Mouse (Mus musculus) limb, embryonic 15.5 days (tissue): Measurements from ENCODE around the gene Adora2b. TPM values are rescaled to one million over a fixed set of nuclear protein-coding genes. Genes with fewer than 3 reads are reported as not detected.

Experiments used
- ATAC-seq: fragments of 200-750 bp; cut with Nextera tagmentation; 2 replicates; pipeline ENCODE4 v1.8.0; 2017; ENCODE audit warnings: low read depth, moderate TSS enrichment; ENCODE audit not compliant: insufficient number of reproducible peaks, low FRiP score, low TSS enrichment
- H3K27ac ChIP-seq: fragments of 300-500 bp; sonication (generic); 2 replicates; pipeline ENCODE4 v1.5.1; 2015; ENCODE audit warnings: moderate library complexity, mild to moderate bottlenecking, inconsistent platforms
- H3K27me3 ChIP-seq: fragments of 300-500 bp; sonication (generic); 2 replicates; pipeline ENCODE4 v1.6.1; 2015; ENCODE audit warnings: inconsistent platforms
- H3K36me3 ChIP-seq: fragments of 300-500 bp; sonication (generic); 2 replicates; pipeline ENCODE4 v1.6.1; 2015; ENCODE audit warnings: inconsistent platforms
- H3K4me1 ChIP-seq: fragments of 300-500 bp; sonication (generic); 2 replicates; pipeline ENCODE4 v1.6.1; 2015; ENCODE audit warnings: inconsistent platforms
- H3K4me2 ChIP-seq: fragments of 300-500 bp; sonication (generic); 2 replicates; pipeline ENCODE4 v1.6.1; 2015; ENCODE audit warnings: mild to moderate bottlenecking, inconsistent platforms
- H3K4me3 ChIP-seq: fragments of 300-500 bp; sonication (generic); 2 replicates; pipeline ENCODE4 v1.5.1; 2015; ENCODE audit warnings: mild to moderate bottlenecking, inconsistent platforms
- H3K9ac ChIP-seq: fragments of 300-500 bp; sonication (generic); 2 replicates; pipeline ENCODE4 v1.6.1; 2015; ENCODE audit warnings: inconsistent platforms
- H3K9me3 ChIP-seq: fragments of 300-500 bp; sonication (generic); 2 replicates; pipeline ENCODE4 v1.6.1; 2016; ENCODE audit warnings: inconsistent platforms
- WGBS: fragments of 180-500 bp; shearing (Covaris S2); methylation state at CpG from one replicate; pipeline ENCODE4 v1.1.7; 2015; 5-methylcytosine and 5-hydroxymethylcytosine counted together
- polyA plus RNA-seq: library from polyadenylated mRNA; unstranded; fragments of >200 nt; fragmentation: Nextera tagmentation; extraction: Ambion mirVana; gene quantifications from 2 replicates; pipeline ENCODE4 v1.2.1, GENCODE M21; 2015

The Adora2b gene
- polyA plus RNA-seq, 1 experiment from 2014 or later, result 13.9 TPM

DNA sequence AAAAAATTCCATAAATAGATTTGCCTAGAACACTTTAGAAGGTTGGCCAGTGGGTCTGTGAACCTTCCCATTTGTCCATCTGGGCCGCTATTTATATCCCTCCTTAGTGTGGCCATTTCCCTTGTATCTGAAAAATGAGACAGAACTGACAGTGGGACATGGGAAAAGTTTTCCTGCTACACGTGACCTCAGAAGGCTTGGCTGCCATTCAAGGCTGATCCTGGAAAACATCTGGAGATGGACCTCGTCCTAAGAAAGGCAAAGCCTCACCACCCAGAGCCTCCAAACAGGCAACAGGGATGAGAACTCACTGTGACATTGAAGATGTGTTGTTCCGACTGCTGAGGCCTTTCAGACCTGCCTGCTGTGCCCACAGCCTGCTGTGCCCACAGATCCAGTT lies 24.0 kb upstream of the Adora2b start:
- no peak overlapping the region for H3K9ac ChIP-seq
- 49% methylated on average over 4 of the region's 4 CpGs for WGBS
- peaks cover 6% of the 10 kb centered on the region for H3K4me1 ChIP-seq
- ATAC-seq, result no peak
- no peak overlapping the region for H3K4me2 ChIP-seq
- no peak overlapping the region for H3K27ac ChIP-seq
- no peak overlapping the region for H3K4me3 ChIP-seq
- H3K36me3 ChIP-seq, result no peaks in the 10 kb centered on the region
- no peaks in the 10 kb centered on the region for H3K27me3 ChIP-seq
- no peaks in the 10 kb centered on the region for H3K9me3 ChIP-seq

DNA sequence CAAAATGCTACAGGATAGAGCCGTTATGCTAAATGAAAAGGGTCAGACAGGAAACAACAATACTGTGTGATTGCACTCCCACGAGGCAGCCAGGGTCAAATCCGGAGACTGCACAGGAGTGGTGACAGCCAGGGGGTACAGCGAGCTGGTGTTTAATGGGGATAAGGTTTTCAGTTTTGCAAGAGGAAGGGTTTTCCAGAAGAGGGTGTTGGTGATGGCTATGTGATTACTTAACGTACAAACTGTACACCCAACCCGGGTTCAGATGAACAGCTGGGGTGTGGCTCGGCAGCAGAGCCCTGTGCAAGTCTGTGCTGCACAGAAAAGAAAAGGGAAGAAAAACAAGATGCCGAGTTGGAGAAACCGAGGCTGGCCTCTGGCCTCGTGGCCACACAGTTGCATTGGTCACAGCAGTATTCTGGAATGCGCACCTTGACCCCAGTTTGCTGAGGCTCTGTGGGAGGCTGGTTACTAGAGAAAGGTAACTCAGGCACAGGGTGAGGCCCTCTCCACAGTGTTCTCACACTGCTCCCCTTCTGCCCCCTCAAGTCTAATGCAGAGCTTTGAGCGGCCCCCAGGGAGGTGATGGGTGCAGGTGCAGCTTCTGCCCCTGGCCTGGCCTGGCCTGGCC lies 8.0 kb upstream of the Adora2b start:
- WGBS, result 69% methylated on average over 12 of the region's 12 CpGs
- no peaks in the 10 kb centered on the region; the same call in 1 of the 2 replicates for H3K27me3 ChIP-seq

DNA sequence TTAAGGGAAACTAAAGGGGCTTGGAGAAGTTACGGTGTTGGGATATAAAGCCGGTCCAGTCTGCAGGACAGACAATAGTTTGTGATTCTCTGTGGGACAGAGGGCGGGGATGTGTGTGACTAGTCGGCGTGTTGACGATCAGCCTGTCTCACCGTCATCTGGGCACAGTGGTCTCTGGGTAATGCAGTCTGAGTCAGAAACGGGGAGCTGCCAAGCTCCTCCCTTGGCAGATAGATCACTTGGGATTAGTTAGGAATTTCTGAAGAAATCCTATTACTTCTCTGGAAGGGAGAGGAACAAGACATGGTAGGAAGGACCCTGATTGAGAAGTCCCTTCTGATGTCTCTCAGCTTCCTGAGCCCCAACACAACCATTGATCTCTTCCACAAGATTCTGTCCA lies 4.9 kb upstream of the Adora2b start:
- 74% methylated on average over 8 of the region's 8 CpGs for WGBS
- no peak for ATAC-seq

More for the DNA sequence above, 8.0 kb upstream of the Adora2b start:
- H3K9me3 ChIP-seq, result no peaks in the 10 kb centered on the region
- no peak overlapping the region for H3K4me3 ChIP-seq
- 0 out of 2 replicates have a peak, but pooled peaks cover 2% of the 10 kb centered on the region for H3K4me1 ChIP-seq
- no peak for ATAC-seq
- H3K27ac ChIP-seq, result no peak overlapping the region
- H3K4me2 ChIP-seq, result no peak overlapping the region
- no peaks in the 10 kb centered on the region for H3K36me3 ChIP-seq
- H3K9ac ChIP-seq, result no peak overlapping the region

DNA sequence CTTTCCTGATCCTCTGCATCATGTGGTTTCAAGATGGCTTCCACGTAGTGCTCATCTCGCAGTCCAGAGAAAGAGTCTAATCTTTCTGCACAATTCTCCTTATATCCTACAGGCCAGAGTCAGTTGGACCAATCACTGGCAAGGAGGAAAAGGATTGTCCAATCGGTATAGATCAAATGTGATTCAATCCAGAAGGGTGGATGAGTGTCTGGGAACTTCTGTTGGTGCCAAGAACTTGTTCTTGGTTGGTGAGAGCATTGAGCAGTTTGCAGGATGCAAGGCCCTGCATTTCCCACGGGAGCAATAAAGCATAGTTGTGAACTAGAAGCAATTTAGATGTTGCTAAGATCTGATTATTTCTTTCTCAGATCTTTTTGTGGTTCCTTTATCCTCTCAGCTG lies 4.3 kb upstream of the Adora2b start:
- no peak for ATAC-seq
- Histone ChIP-seq H3K27me3 (peaks cover 11% of the 10 kb centered on the region; the same call in 1 of the 2 replicates), H3K9ac (no peak overlapping the region), H3K4me1 (peaks cover 15% of the 10 kb centered on the region), H3K36me3 (no peaks in the 10 kb centered on the region), H3K9me3 (no peaks in the 10 kb centered on the region), H3K27ac (no peak overlapping the region), H3K4me2 (no peak overlapping the region), H3K4me3 (no peak overlapping the region)
- 84% methylated on average over 4 of the region's 4 CpGs for WGBS

More for the DNA sequence above, 4.9 kb upstream of the Adora2b start:
- H3K4me2 ChIP-seq, result no peak overlapping the region
- no peaks in the 10 kb centered on the region for H3K9me3 ChIP-seq
- no peaks in the 10 kb centered on the region for H3K36me3 ChIP-seq
- no peak overlapping the region for H3K27ac ChIP-seq
- peaks cover 9% of the 10 kb centered on the region; the same call in 1 of the 2 replicates for H3K4me1 ChIP-seq
- peaks cover 8% of the 10 kb centered on the region; the same call in 1 of the 2 replicates for H3K27me3 ChIP-seq
- H3K9ac ChIP-seq, result no peak overlapping the region
- H3K4me3 ChIP-seq, result no peak overlapping the region

DNA sequence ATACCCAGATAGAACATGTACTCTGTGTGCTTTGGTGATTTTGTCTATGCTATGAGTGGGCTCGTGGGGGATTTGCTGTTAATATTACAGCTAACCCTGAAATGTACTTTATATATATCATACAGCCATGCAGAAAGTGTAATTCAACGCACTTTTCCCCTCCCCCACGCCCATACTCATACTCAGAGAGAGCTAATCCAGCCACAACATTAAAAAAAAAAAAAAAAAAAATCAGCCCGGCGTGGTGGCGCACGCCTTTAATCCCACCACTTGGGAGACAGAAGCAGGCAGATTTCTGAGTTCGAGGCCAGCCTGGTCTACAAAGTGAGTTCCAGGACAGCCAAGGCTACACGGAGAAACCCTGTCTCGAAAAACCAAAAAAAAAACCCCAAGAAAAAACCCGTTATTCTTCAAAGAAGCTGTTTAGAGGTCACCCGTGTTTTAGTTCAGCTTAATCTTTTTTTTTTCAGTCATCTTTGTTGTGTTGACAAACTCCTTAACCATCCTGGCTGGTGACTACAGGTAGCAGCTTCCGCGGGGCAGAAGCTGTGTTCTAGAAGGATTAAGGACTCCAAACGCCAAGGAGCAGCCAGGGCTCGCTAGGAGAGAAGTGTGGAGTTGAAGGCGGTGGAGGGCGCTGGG lies 904 bp upstream of the Adora2b start:
- 0 out of 2 replicates have a peak, but pooled peaks cover 11% of the 10 kb centered on the region for H3K27me3 ChIP-seq
- 37% methylated on average over 18 of the region's 18 CpGs for whole genome bisulfite sequencing
- H3K4me1 ChIP-seq, result peaks cover 45% of the 10 kb centered on the region
- peak overlapping the region; percentile 60; the same call in 1 of the 2 replicates for H3K9ac ChIP-seq
- H3K9me3 ChIP-seq, result no peaks in the 10 kb centered on the region
- ATAC-seq, result no peak
- H3K4me2 ChIP-seq, result peak overlapping the region; percentile 99
- H3K4me3 ChIP-seq, result peak overlapping the region; percentile 67
- H3K36me3 ChIP-seq, result no peaks in the 10 kb centered on the region
- H3K27ac ChIP-seq, result no peak overlapping the region

DNA sequence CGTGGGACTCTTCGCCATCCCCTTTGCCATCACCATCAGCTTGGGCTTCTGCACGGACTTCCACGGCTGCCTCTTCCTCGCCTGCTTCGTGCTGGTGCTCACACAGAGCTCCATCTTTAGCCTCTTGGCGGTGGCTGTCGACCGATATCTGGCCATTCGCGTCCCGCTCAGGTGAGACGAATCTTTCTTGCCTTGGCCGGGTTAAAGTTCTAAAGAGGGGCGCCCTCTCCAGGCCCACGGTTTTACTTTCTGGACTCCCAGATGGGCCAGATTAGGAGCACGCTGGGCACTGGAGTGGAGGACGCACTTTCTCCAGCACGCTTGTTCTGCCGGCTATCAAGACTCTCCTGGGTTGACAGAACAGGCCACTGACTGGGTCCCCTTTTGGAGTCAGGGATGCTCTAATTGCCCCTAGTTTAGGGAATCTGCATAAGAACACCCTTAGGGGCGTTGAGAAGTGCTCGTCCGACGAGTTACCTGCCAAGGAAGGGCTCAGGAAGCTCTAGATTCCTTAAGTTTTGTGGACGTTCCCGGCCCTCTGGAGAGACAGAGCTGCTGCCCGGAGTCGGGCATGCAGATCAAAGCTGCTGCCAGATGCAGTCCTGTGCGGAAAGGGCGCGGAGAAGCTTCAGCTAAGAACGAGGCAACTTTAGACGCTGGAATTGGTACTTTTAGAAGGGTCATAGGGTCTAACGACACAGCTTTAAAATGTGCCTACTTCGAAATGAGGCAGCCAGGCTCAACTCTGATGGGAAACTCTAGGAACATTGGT lies 668 bp downstream of the Adora2b start:
- Histone ChIP-seq H3K9me3 (no peaks in the 10 kb centered on the region), H3K27me3 (0 out of 2 replicates have a peak, but pooled peaks cover 11% of the 10 kb centered on the region), H3K4me1 (peaks cover 45% of the 10 kb centered on the region), H3K9ac (peak overlapping the region; percentile 60), H3K4me2 (peak overlapping the region; percentile 99), H3K4me3 (peak overlapping the region; percentile 67), H3K27ac (peak overlapping the region; percentile 54; the same call in 1 of the 2 replicates), H3K36me3 (no peaks in the 10 kb centered on the region)
- no peak for ATAC-seq
- 1% methylated on average over 35 of the region's 35 CpGs for WGBS

DNA sequence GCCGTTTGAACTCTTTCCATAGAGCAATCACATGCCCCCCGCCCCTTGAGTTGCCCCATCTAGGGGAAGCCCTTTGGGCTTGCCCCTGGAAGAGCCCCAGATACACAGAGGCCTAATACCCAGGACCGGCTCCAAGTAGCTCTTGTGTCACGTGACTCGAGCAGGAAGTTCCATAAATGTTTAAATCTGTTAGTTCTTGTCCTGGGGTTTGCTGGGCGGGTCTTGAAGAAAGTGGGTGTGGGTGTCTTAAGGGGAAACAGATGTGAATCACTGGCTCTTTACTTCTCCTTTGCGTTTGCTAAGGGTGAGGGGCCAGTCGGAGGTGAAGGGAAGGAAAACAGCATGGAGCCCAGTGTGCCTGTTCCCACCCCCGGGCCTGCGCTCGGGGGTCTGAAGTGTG lies 2.3 kb downstream of the Adora2b start:
- Histone ChIP-seq H3K4me1 (peaks cover 45% of the 10 kb centered on the region), H3K27ac (peak overlapping the region; percentile 67; the same call in 1 of the 2 replicates), H3K4me3 (peak overlapping the region; percentile 67), H3K4me2 (peak overlapping the region; percentile 99), H3K9ac (peak overlapping the region; percentile 18; the same call in 1 of the 2 replicates), H3K36me3 (no peaks in the 10 kb centered on the region), H3K9me3 (no peaks in the 10 kb centered on the region), H3K27me3 (0 out of 2 replicates have a peak, but pooled peaks cover 11% of the 10 kb centered on the region)
- ATAC-seq, result peak; percentile 64
- WGBS, result 8% methylated on average over 11 of the region's 11 CpGs

DNA sequence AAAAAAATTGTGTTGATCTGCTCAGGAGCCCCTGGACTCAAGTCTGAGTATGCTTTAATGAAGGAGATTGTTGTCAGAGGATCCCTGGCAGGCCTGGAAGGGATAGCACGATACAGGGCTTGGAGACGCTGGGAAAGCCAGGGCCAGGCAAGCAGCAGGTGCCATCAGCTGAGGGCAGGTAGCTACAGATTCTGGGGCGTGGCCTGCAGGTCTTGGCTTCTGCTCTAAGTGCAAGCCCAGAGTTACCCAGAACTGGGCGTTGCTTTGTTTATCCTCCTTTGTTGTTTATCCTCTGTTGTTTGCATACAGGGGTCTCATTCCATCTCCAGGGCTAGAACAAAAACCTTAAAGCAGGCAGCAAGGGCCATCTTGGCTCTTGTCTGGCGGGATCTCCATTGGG lies 4.6 kb downstream of the Adora2b start:
- H3K9ac ChIP-seq, result no peak overlapping the region
- no peak overlapping the region for H3K27ac ChIP-seq
- H3K4me1 ChIP-seq, result peaks cover 41% of the 10 kb centered on the region
- H3K4me2 ChIP-seq, result no peak overlapping the region
- H3K4me3 ChIP-seq, result no peak overlapping the region
- 64% methylated on average over 5 of the region's 5 CpGs for WGBS
- H3K36me3 ChIP-seq, result no peaks in the 10 kb centered on the region
- H3K9me3 ChIP-seq, result no peaks in the 10 kb centered on the region
- ATAC-seq, result no peak
- H3K27me3 ChIP-seq, result 0 out of 2 replicates have a peak, but pooled peaks cover 8% of the 10 kb centered on the region

DNA sequence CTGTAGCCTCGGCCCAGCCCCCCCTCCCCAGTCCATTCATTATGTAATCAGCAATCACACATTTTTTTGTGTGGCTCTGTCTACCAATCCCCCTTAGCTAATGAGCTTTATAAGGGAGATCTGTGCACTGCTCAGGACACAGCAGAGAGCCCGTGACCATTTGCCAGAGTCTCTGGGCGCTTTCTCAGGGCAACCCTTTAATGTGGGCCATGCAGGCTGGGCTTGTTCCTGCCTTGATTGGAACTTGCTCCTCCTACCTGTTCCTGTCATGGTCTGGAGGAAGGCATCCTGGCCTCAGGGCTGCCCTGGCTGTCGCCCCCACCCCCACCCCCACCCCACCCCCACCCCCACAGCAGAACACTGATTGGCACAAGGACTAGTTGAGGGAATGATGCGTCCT lies 10.4 kb downstream of the Adora2b start:
- Histone ChIP-seq H3K9ac (no peak overlapping the region), H3K9me3 (no peaks in the 10 kb centered on the region), H3K36me3 (no peaks in the 10 kb centered on the region), H3K4me1 (no peaks in the 10 kb centered on the region), H3K4me2 (no peak overlapping the region), H3K27ac (no peak overlapping the region), H3K4me3 (no peak overlapping the region), H3K27me3 (no peaks in the 10 kb centered on the region)
- WGBS, result 51% methylated on average over 5 of the region's 5 CpGs
- ATAC-seq, result no peak

DNA sequence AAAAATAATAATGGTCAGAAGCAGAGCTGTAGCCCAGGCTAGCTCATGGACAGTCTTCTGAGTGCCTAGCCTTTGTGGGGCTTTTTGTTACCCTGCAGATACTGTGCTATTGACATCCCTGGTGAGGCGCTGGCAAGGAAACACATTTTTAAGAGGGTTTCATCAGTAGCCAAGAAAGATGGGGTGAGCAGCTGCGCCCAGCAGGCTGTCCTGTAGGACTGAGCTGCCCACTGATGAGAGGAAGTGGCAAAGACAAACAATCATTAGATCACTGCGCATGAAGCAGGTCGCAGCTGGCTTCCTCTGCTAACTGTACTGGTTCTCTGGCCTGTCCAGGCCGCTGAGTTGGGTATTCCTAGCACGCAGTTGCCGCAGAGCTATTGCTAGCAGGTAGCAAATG lies 14.8 kb downstream of the Adora2b start:
- whole genome bisulfite sequencing, result 83% methylated on average over 7 of the region's 7 CpGs
- no peaks in the 10 kb centered on the region for H3K4me1 ChIP-seq
- peaks cover 7% of the 10 kb centered on the region; the same call in 1 of the 2 replicates for H3K36me3 ChIP-seq
- H3K27me3 ChIP-seq, result no peaks in the 10 kb centered on the region
- no peak for ATAC-seq
- no peak overlapping the region for H3K4me3 ChIP-seq
- no peaks in the 10 kb centered on the region for H3K9me3 ChIP-seq
- H3K27ac ChIP-seq, result no peak overlapping the region
- H3K4me2 ChIP-seq, result no peak overlapping the region
- H3K9ac ChIP-seq, result no peak overlapping the region

DNA sequence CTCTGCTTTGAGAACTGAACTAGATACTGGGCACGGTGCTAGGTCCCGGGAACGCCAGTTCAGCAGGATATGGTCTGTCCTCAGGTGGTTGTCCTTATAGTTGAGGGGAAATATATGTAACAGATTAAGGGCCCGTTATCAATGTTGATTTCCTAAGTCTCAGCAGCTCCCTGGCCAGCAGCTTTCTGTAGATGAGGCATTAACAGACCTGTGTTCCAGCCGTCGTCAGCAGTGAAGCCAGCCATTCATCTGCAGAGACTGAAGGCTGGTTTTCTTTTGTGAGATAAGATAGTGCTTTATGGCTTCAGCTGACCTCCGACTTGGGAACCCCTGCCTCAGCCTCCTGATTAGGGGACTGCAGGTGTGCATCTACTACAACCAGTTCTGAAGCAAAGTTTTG lies 15.2 kb downstream of the Adora2b start:
- peaks cover 7% of the 10 kb centered on the region; the same call in 1 of the 2 replicates for H3K36me3 ChIP-seq
- no peak overlapping the region for H3K4me2 ChIP-seq
- H3K4me3 ChIP-seq, result no peak overlapping the region
- no peak overlapping the region for H3K27ac ChIP-seq
- H3K4me1 ChIP-seq, result peaks cover 4% of the 10 kb centered on the region; the same call in 1 of the 2 replicates
- no peaks in the 10 kb centered on the region for H3K9me3 ChIP-seq
- no peak overlapping the region for H3K9ac ChIP-seq
- no peak for ATAC-seq
- WGBS, result 63% methylated on average over 7 of the region's 7 CpGs
- H3K27me3 ChIP-seq, result no peaks in the 10 kb centered on the region
